Mouse (Mus musculus): ENCODE data around the gene St3gal2.
"Not testable (repeated sequence)": the region's sequence is repeated elsewhere in the genome, so short reads cannot be mapped to it uniquely, and the experiment has no call there.

Gene St3gal2

GRCm38 (mm10) chr8:110911576-110912570 lies 7.8 kb upstream of the St3gal2 start:
- no peak for DNase-seq (ENCODE audit: low read depth, low spot score)

GRCm38 (mm10) chr8:110917415-110917814 lies 2.3 kb upstream of the St3gal2 start:
- DNase-seq (ENCODE audit: low read depth, low spot score), result no peak

GRCm38 (mm10) chr8:110918027-110918426 lies 1.7 kb upstream of the St3gal2 start:
- DNase-seq (ENCODE audit: low read depth, low spot score), result no peak

- no peak for DNase-seq (ENCODE audit: low read depth, low spot score)
Observed at GRCm38 (mm10) chr8:110918460-110918859, 1.3 kb upstream of the St3gal2 start.

- DNase-seq (ENCODE audit: low read depth, low spot score), result no peak
Observed at GRCm38 (mm10) chr8:110920032-110920772, 480 bp downstream of the St3gal2 start.

GRCm38 (mm10) chr8:110920773-110921277 lies 1.1 kb downstream of the St3gal2 start:
- no peak for DNase-seq (ENCODE audit: low read depth, low spot score)

GRCm38 (mm10) chr8:110921492-110922230 lies 1.9 kb downstream of the St3gal2 start:
- no peak for DNase-seq (ENCODE audit: low read depth, low spot score)

GRCm38 (mm10) chr8:110925691-110926140 lies 6.0 kb downstream of the St3gal2 start:
- no peak for DNase-seq (ENCODE audit: low read depth, low spot score)

- no peak for DNase-seq (ENCODE audit: low read depth, low spot score)
Observed at GRCm38 (mm10) chr8:110926690-110927089, 7.0 kb downstream of the St3gal2 start.

- no peak for DNase-seq (ENCODE audit: low read depth, low spot score)
Observed at GRCm38 (mm10) chr8:110928435-110928834, 8.7 kb downstream of the St3gal2 start.

- DNase-seq (ENCODE audit: low read depth, low spot score), result no peak
Observed at GRCm38 (mm10) chr8:110929066-110929465, 9.3 kb downstream of the St3gal2 start.

- DNase-seq (ENCODE audit: low read depth, low spot score), result not testable (repeated sequence)
Observed at GRCm38 (mm10) chr8:110929672-110930071, 9.9 kb downstream of the St3gal2 start.

- DNase-seq (ENCODE audit: low read depth, low spot score), result no peak
Observed at GRCm38 (mm10) chr8:110931176-110931939, 11.6 kb downstream of the St3gal2 start.

GRCm38 (mm10) chr8:110932444-110932843 lies 12.7 kb downstream of the St3gal2 start:
- no peak for DNase-seq (ENCODE audit: low read depth, low spot score)

GRCm38 (mm10) chr8:110933272-110933671 lies 13.6 kb downstream of the St3gal2 start:
- no peak for DNase-seq (ENCODE audit: low read depth, low spot score)

- no peak for DNase-seq (ENCODE audit: low read depth, low spot score)
Observed at GRCm38 (mm10) chr8:110936217-110936616, 16.5 kb downstream of the St3gal2 start.

- no peak for DNase-seq (ENCODE audit: low read depth, low spot score)
Observed at GRCm38 (mm10) chr8:110938882-110939589, 19.3 kb downstream of the St3gal2 start.

GRCm38 (mm10) chr8:110940682-110941452 lies 21.1 kb downstream of the St3gal2 start:
- no peak for DNase-seq (ENCODE audit: low read depth, low spot score)

- no peak for DNase-seq (ENCODE audit: low read depth, low spot score)
Observed at GRCm38 (mm10) chr8:110941453-110941948, 21.8 kb downstream of the St3gal2 start.
